Mouse (Mus musculus): ENCODE results near the gene Pkdrej. TPM values are rescaled to one million over a fixed set of nuclear protein-coding genes. Genes with fewer than 3 reads are reported as not detected.

Gene Pkdrej
- total RNA-seq, 1 experiment from 2014 or later = 0.43 TPM

- no peak for DNase-seq
Measured at GRCm38 (mm10) chr15:85766677-85767076, 54.9 kb downstream of the Pkdrej start.

GRCm38 (mm10) chr15:85765022-85765421, 56.5 kb downstream of the Pkdrej start:
- no peak for DNase-seq

Other genes with a start within 250 kb of the Pkdrej start
- gene Wnt7b, start 239.3 kb downstream of the Pkdrej start, total RNA-seq (2021) = 0.55 and 1.2 TPM in 2 replicates
- 28.5 and 42.3 TPM in 2 replicates for gene Ppara, start 86.8 kb downstream of the Pkdrej start, total RNA-seq (2021)
- 23.9 and 32.4 TPM in 2 replicates for gene Cdpf1, start 10.0 kb downstream of the Pkdrej start, total RNA-seq (2021)
- gene Ttc38, start 10.6 kb upstream of the Pkdrej start, total RNA-seq (2021) = 13.5 and 23.4 TPM in 2 replicates
- 2.3 and 3.8 TPM in 2 replicates for gene Gtse1, start 38.0 kb upstream of the Pkdrej start, total RNA-seq (2021)
- gene Trmu, start 57.6 kb upstream of the Pkdrej start, total RNA-seq (2021) = 31.0 and 34.2 TPM in 2 replicates
- 6.9 and 8.7 TPM in 2 replicates for gene Celsr1, start 212.0 kb upstream of the Pkdrej start, total RNA-seq (2021)
- 10.1 and 17.4 TPM in 2 replicates for gene Gramd4, start 236.0 kb upstream of the Pkdrej start, total RNA-seq (2021)

Data from adrenal gland, postnatal 25 days (tissue).